Mouse (Mus musculus) thymus, adult 2 months (tissue): ENCODE measurements at regions not wholly inside any gene's neighbourhood (a gene's known extent, or its start where the extent isn't known, plus 50 kb on each side); places are given as distances from the start of the nearest gene placed in this dataset.

Experiments
- DNase-seq: peaks from one replicate; pipeline ENCODE4 v3.0.0; 2021
- H3K27ac ChIP-seq: fragments of 200-500 bp; 2 replicates; pipeline ENCODE4 v1.5.1; 2012; ENCODE audit warnings: low read length, control low read depth; ENCODE audit not compliant: control insufficient read depth, insufficient read depth
- H3K27me3 ChIP-seq: fragments of 200-500 bp; 2 replicates; pipeline ENCODE4 v1.6.1; 2012; ENCODE audit warnings: mild to moderate bottlenecking, low read length, moderate library complexity, mixed read lengths; ENCODE audit not compliant: control insufficient read depth, insufficient read depth
- H3K36me3 ChIP-seq: fragments of 200-500 bp; 2 replicates; pipeline ENCODE4 v1.6.1; 2012; ENCODE audit warnings: mild to moderate bottlenecking, low read length, moderate library complexity; ENCODE audit not compliant: control insufficient read depth, insufficient read depth
- H3K4me1 ChIP-seq: fragments of 200-500 bp; replicated peaks from 2 replicates; pipeline ENCODE4 v1.6.1; 2012; ENCODE audit warnings: low read length; ENCODE audit not compliant: control insufficient read depth, insufficient read depth
- H3K4me3 ChIP-seq: fragments of 200-500 bp; 2 replicates; pipeline ENCODE4 v1.5.1; 2012; ENCODE audit warnings: mild to moderate bottlenecking, low read length, control low read depth, moderate library complexity; ENCODE audit not compliant: control insufficient read depth, insufficient read depth
- CTCF ChIP-seq: fragments of 200-500 bp; IDR thresholded peaks from 2 replicates; pipeline ENCODE4 v1.5.1; 2012; ENCODE audit warnings: mild to moderate bottlenecking, control low read depth, low read length, moderate library complexity, borderline replicate concordance; ENCODE audit not compliant: control insufficient read depth, poor library complexity, insufficient read depth; ENCODE audit errors: extremely low read depth
- POLR2A ChIP-seq: fragments of 200-500 bp; IDR thresholded peaks from 2 replicates; pipeline ENCODE4 v1.6.1; 2012; ENCODE audit warnings: mild to moderate bottlenecking, low read length, control low read depth, moderate library complexity; ENCODE audit not compliant: control insufficient read depth, poor library complexity, insufficient read depth; ENCODE audit errors: extremely low read depth
- WGBS: fragments of 180-500 bp; shearing (Covaris S2); methylation state at CpG from one replicate; pipeline ENCODE4 v1.1.7; 2018; 5-methylcytosine and 5-hydroxymethylcytosine counted together

GRCm38 (mm10) chr13:97365004-97365403 is 124.1 kb downstream of the Enc1 start:
- WGBS: 68% methylated on average over 9 of the region's 9 CpGs
- no peaks in the 10 kb centered on the region for H3K4me1 ChIP-seq
- no peak for DNase-seq
- H3K36me3 ChIP-seq: no peaks in the 10 kb centered on the region
- TF ChIP-seq POLR2A (no peak), CTCF (no peak)
- H3K27me3 ChIP-seq: no peaks in the 10 kb centered on the region
- H3K27ac ChIP-seq: no peak overlapping the region
- no peak overlapping the region for H3K4me3 ChIP-seq

- H3K27ac ChIP-seq: no peak overlapping the region
- no peaks in the 10 kb centered on the region for H3K36me3 ChIP-seq
- no peak for TF ChIP-seq POLR2A
- no peak for TF ChIP-seq CTCF
- H3K27me3 ChIP-seq: no peaks in the 10 kb centered on the region
- 56% methylated on average over 5 of the region's 5 CpGs for WGBS
- no peak for DNase-seq
- H3K4me1 ChIP-seq: no peaks in the 10 kb centered on the region
- no peak overlapping the region for H3K4me3 ChIP-seq
Measured at GRCm38 (mm10) chr13:97363765-97364164, 122.9 kb downstream of the Enc1 start.

DNA sequence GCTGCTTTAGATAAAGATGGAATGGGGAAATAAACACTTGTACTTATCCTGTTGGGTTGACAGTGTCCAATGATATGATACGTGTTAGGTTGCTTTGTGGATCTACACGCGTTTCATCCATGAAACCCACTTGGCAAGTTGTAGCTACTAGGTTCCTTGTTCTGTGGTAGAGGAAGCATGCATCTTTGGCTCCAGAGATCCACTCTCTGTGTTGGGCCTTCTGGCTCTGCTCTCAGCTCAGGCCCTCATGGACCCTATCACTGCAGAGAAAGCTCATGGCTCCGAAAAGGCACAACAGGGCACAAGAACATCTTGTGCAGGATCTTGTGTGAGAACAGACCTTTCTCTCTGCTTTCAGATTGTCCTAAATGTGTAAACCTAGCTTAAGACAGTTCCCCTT is 122.3 kb downstream of the Enc1 start:
- H3K4me1 ChIP-seq: no peaks in the 10 kb centered on the region
- DNase-seq: no peak
- WGBS: 94% methylated on average over 4 of the region's 4 CpGs
- H3K36me3 ChIP-seq: no peaks in the 10 kb centered on the region
- no peak overlapping the region for H3K27ac ChIP-seq
- H3K4me3 ChIP-seq: no peak overlapping the region
- TF ChIP-seq POLR2A: no peak
- no peak for TF ChIP-seq CTCF
- no peaks in the 10 kb centered on the region for H3K27me3 ChIP-seq

DNA sequence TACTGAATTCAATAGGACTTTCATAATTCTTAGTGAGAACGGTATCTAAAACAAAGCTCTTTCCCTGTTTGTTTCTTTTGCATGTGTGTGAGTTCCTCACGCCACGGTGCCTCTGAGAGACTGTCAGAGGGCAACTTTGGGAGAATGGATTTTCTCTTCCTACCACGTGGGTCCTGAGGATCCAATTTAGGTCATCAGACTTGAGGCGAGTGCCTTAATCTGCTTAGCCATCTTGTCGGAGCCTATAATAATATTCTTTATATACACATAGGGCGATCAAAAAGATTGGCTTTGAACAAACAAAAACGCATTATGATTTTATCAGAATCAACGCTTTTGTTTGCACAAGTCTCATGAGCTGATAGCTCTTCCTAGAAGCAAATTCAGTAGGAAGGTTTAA is 119.6 kb downstream of the Enc1 start:
- H3K4me1 ChIP-seq: no peaks in the 10 kb centered on the region
- H3K27me3 ChIP-seq: no peaks in the 10 kb centered on the region
- H3K4me3 ChIP-seq: no peak overlapping the region
- H3K27ac ChIP-seq: no peak overlapping the region
- TF ChIP-seq POLR2A (no peak), CTCF (no peak)
- DNase-seq: no peak
- no peaks in the 10 kb centered on the region for H3K36me3 ChIP-seq
- WGBS: 95% methylated on average over 9 of the region's 9 CpGs

- Histone ChIP-seq H3K27me3 (no peaks in the 10 kb centered on the region), H3K4me3 (no peak overlapping the region), H3K27ac (no peak overlapping the region), H3K4me1 (no peaks in the 10 kb centered on the region), H3K36me3 (no peaks in the 10 kb centered on the region)
- no peak for DNase-seq
- TF ChIP-seq POLR2A (no peak), CTCF (no peak)
- WGBS: 97% methylated on average over 8 of the region's 8 CpGs
Measured at GRCm38 (mm10) chr13:97358781-97359305, 117.9 kb downstream of the Enc1 start.

- Histone ChIP-seq H3K27me3 (no peaks in the 10 kb centered on the region), H3K27ac (no peak overlapping the region), H3K36me3 (no peaks in the 10 kb centered on the region), H3K4me1 (no peaks in the 10 kb centered on the region), H3K4me3 (no peak overlapping the region)
- no peak for TF ChIP-seq CTCF
- no peak for TF ChIP-seq POLR2A
- DNase-seq: no peak
- WGBS: 92% methylated on average over 6 of the region's 6 CpGs
Measured at GRCm38 (mm10) chr13:97358261-97358660, 117.4 kb downstream of the Enc1 start.
